In genomic region chr8:70188707-70189106, GRCm38 (mm10) we compare ENCODE assay signal across 25 mouse cellular contexts. TPM values are rescaled to one million over a fixed set of nuclear protein-coding genes. Genes with fewer than 3 reads are reported as not detected.
DNase-seq lines count a peak whose midpoint lies in the region; ATAC-seq and TF ChIP-seq lines count a peak whose summit lies in the region.
"Had no signal": no experiment of that assay in that cellular context is flagged by ENCODE, and none has a peak within 500 bp of the region (broad histone marks: within the 10 kb centered on the region; RNA-seq: fewer than 3 reads in every experiment).

No protein-coding gene starts in this region.

- peak; percentile 54 for DNase-seq in gastrocnemius, adult 2 months
- DNase-seq in gastrocnemius, postnatal 10 days = no peak
- peak; percentile 31 for DNase-seq in liver, postnatal 0 days
- DNase-seq in liver, embryonic 11.5 days (ENCODE audit: low spot score) = no peak
- peak; percentile 93 to 94 for DNase-seq in kidney, postnatal 36 days
- no peak for DNase-seq in layer of hippocampus, adult 2 months (ENCODE audit: low spot score in 2 of 2)
- DNase-seq in layer of hippocampus, adult 8-10 months (ENCODE audit: low spot score in 2 of 2) = no peak
- DNase-seq: cerebellum, adult 11 months; cerebellum, postnatal 14 days; liver, embryonic 13.5 days; midbrain, embryonic 14.5 days; retina, postnatal 1 day; spleen, adult 18-20 months; thymus, postnatal 14 days had no signal

- no peak for ATAC-seq in liver, postnatal 0 days
- no peak for ATAC-seq in liver, embryonic 11.5 days (replicated peaks; ENCODE audit: low FRiP score)
- ATAC-seq in frontal cortex, adult (ENCODE audit: low TSS enrichment) = no peak
- ATAC-seq: inflammation-experienced regulatory T-cells, adult 6 months; lung, postnatal 0 days had no signal

- no peak overlapping the region for H3K27ac ChIP-seq in gastrocnemius, adult 2 months
- no peak overlapping the region for H3K27ac ChIP-seq in liver, postnatal 0 days (ENCODE audit: low read depth)
- H3K27ac ChIP-seq in liver, embryonic 11.5 days (ENCODE audit: low read depth, low read length) = no peak overlapping the region
- no peak overlapping the region for H3K27ac ChIP-seq in layer of hippocampus, adult 2 months
- H3K27ac ChIP-seq: forebrain, embryonic 12.5 days; heart, embryonic 15.5 days; hindbrain, embryonic 12.5 days; liver, embryonic 13.5 days; neural tube, embryonic 15.5 days; stomach, embryonic 15.5 days had no signal

- H3K4me2 ChIP-seq in liver, postnatal 0 days (ENCODE audit: low read depth, low read length) = no peak overlapping the region
- no peak overlapping the region for H3K4me2 ChIP-seq in liver, embryonic 11.5 days
- H3K4me2 ChIP-seq: forebrain, embryonic 12.5 days; heart, embryonic 15.5 days; hindbrain, embryonic 12.5 days; liver, embryonic 13.5 days; neural tube, embryonic 15.5 days; stomach, embryonic 15.5 days had no signal

- intact Hi-C loops in gastrocnemius, adult 2 months (cut with DNase I) = no loop called here

- H3K9ac ChIP-seq in liver, postnatal 0 days (replicated peaks) = no peak overlapping the region
- H3K9ac ChIP-seq in liver, embryonic 11.5 days (ENCODE audit: low read depth, low read length) = no peak overlapping the region
- H3K9ac ChIP-seq: forebrain, embryonic 12.5 days; heart, embryonic 15.5 days; hindbrain, embryonic 12.5 days; liver, embryonic 13.5 days; neural tube, embryonic 15.5 days; stomach, embryonic 15.5 days had no signal

- H3K4me1 ChIP-seq in liver, postnatal 0 days (ENCODE audit: insufficient read depth) = peaks cover 3% of the 10 kb centered on the region; the same call in 1 of the 2 replicates
- H3K4me1 ChIP-seq in liver, embryonic 11.5 days (replicated peaks; ENCODE audit: control insufficient read depth, insufficient read depth, low read length) = peaks cover 13% of the 10 kb centered on the region; the same call in 1 of the 2 replicates
- H3K4me1 ChIP-seq: forebrain, embryonic 12.5 days; heart, embryonic 15.5 days; neural tube, embryonic 15.5 days; stomach, embryonic 15.5 days had no signal

- WGBS in liver, postnatal 0 days (ENCODE audit: insufficient replicate concordance) = 70% methylated on average over 7 of the region's 7 CpGs
- WGBS in liver, embryonic 11.5 days = 62% methylated on average over 7 of the region's 7 CpGs

- H3K9me3 ChIP-seq in liver, postnatal 0 days (ENCODE audit: low read length) = no peaks in the 10 kb centered on the region
- no peaks in the 10 kb centered on the region for H3K9me3 ChIP-seq in liver, embryonic 11.5 days (ENCODE audit: control insufficient read depth, low read length)
- H3K9me3 ChIP-seq: forebrain, embryonic 12.5 days; heart, embryonic 15.5 days; hindbrain, embryonic 12.5 days; liver, embryonic 13.5 days; neural tube, embryonic 15.5 days; stomach, embryonic 15.5 days had no signal

- TF ChIP-seq EP300 in liver, postnatal 0 days (IDR thresholded peaks at IDR 0.05; ENCODE audit: low read depth) = no peak

- no peaks in the 10 kb centered on the region for H3K27me3 ChIP-seq in liver, postnatal 0 days (ENCODE audit: insufficient read depth, low read length)
- H3K27me3 ChIP-seq in liver, embryonic 11.5 days (replicated peaks; ENCODE audit: control insufficient read depth, insufficient read depth, low read length) = no peaks in the 10 kb centered on the region
- H3K27me3 ChIP-seq: forebrain, embryonic 12.5 days; heart, embryonic 15.5 days; hindbrain, embryonic 12.5 days; liver, embryonic 13.5 days; neural tube, embryonic 15.5 days; stomach, embryonic 15.5 days had no signal

- no peak for TF ChIP-seq CTCF in gastrocnemius, adult 2 months (IDR thresholded peaks at IDR 0.05)
- no peak for TF ChIP-seq CTCF in liver, postnatal 0 days (IDR thresholded peaks at IDR 0.05; ENCODE audit: low read depth)
- no peak for TF ChIP-seq CTCF in layer of hippocampus, adult 2 months (conservative IDR thresholded peaks at IDR 0.05)

- peaks cover 43% of the 10 kb centered on the region for H3K36me3 ChIP-seq in liver, postnatal 0 days (replicated peaks; ENCODE audit: insufficient read depth, low read length)
- H3K36me3 ChIP-seq in liver, embryonic 11.5 days (ENCODE audit: control insufficient read depth, insufficient read depth, low read length) = no peaks in the 10 kb centered on the region
- H3K36me3 ChIP-seq: forebrain, embryonic 12.5 days; hindbrain, embryonic 12.5 days had no signal

- no peak overlapping the region for H3K4me3 ChIP-seq in gastrocnemius, adult 2 months
- H3K4me3 ChIP-seq in liver, postnatal 0 days (ENCODE audit: low read depth, low read length) = no peak overlapping the region
- H3K4me3 ChIP-seq in liver, embryonic 11.5 days (ENCODE audit: low read depth, low read length) = no peak overlapping the region
- no peak overlapping the region for H3K4me3 ChIP-seq in layer of hippocampus, adult 2 months
- H3K4me3 ChIP-seq: forebrain, embryonic 12.5 days; heart, embryonic 15.5 days; hindbrain, embryonic 12.5 days; liver, embryonic 13.5 days; myocyte; neural tube, embryonic 15.5 days; stomach, embryonic 15.5 days had no signal

RNA-seq across cellular contexts. Expression of gene Tmem161a, which starts 16.6 kb away (rescaled TPM):
- 10 to 100 TPM; 81.1 to 86.2 TPM for total RNA-seq in gastrocnemius, adult 2 months (2021)
- total RNA-seq in gastrocnemius, postnatal 10 days (2021) = 10 to 100 TPM; 72.8 to 74.7 TPM
- polyA plus RNA-seq in liver, postnatal 0 days (2015; fragmentation: Nextera tagmentation; extraction: Ambion mirVana) = 17.3 and 20.2 TPM in 2 replicates
- 53.1 and 53.4 TPM in 2 replicates for polyA plus RNA-seq in liver, embryonic 11.5 days (2014; fragmentation: Nextera tagmentation; extraction: Ambion mirVana)
- total RNA-seq in layer of hippocampus, adult 2 months (2021) = 10 to 100 TPM; 46.4 to 59.0 TPM
- 10 to 100 TPM; 48.9 to 58.8 (median 53.3) TPM for total RNA-seq in layer of hippocampus, adult 8-10 months (2022)

RNA-seq across cellular contexts. Expression of gene Slc25a42, which starts 23.4 kb away (rescaled TPM):
- 10 to 100 TPM; 27.5 to 33.3 TPM for total RNA-seq in gastrocnemius, adult 2 months (2021)
- total RNA-seq in gastrocnemius, postnatal 10 days (2021) = 10 to 100 TPM; 20.6 to 28.3 TPM
- 18.5 and 19.2 TPM in 2 replicates for polyA plus RNA-seq in liver, postnatal 0 days (2015; fragmentation: Nextera tagmentation; extraction: Ambion mirVana)
- 7.1 and 7.9 TPM in 2 replicates for polyA plus RNA-seq in liver, embryonic 11.5 days (2014; fragmentation: Nextera tagmentation; extraction: Ambion mirVana)
- total RNA-seq in layer of hippocampus, adult 2 months (2021) = 10 to 100 TPM; 43.9 to 44.0 TPM
- total RNA-seq in layer of hippocampus, adult 8-10 months (2022) = 10 to 100 TPM; 32.9 to 55.2 (median 45.8) TPM

RNA-seq across cellular contexts. Expression of gene Sugp2, which starts 45.3 kb away (rescaled TPM):
- total RNA-seq in gastrocnemius, adult 2 months (2021) = 10 to 100 TPM; 41.8 to 50.7 TPM
- 10 to 100 TPM; 43.8 to 49.7 TPM for total RNA-seq in gastrocnemius, postnatal 10 days (2021)
- polyA plus RNA-seq in liver, postnatal 0 days (2015; fragmentation: Nextera tagmentation; extraction: Ambion mirVana) = 7.3 and 8.3 TPM in 2 replicates
- polyA plus RNA-seq in liver, embryonic 11.5 days (2014; fragmentation: Nextera tagmentation; extraction: Ambion mirVana) = 33.0 and 40.8 TPM in 2 replicates
- 100 to 1,000 TPM; 130 to 131 TPM for total RNA-seq in layer of hippocampus, adult 2 months (2021)
- total RNA-seq in layer of hippocampus, adult 8-10 months (2022) = 100 to 1,000 TPM; 113 to 141 (median 123) TPM

RNA-seq across cellular contexts. Expression of gene Armc6, which starts 45.6 kb away (rescaled TPM):
- 1 to 10 TPM; 7.6 to 9.7 TPM for total RNA-seq in gastrocnemius, adult 2 months (2021)
- total RNA-seq in gastrocnemius, postnatal 10 days (2021) = 10 to 100 TPM; 11.9 to 12.9 TPM
- polyA plus RNA-seq in liver, postnatal 0 days (2015; fragmentation: Nextera tagmentation; extraction: Ambion mirVana) = 5.3 and 6.3 TPM in 2 replicates
- 34.8 and 35.0 TPM in 2 replicates for polyA plus RNA-seq in liver, embryonic 11.5 days (2014; fragmentation: Nextera tagmentation; extraction: Ambion mirVana)
- 10 to 100 TPM; 45.6 to 47.1 TPM for total RNA-seq in layer of hippocampus, adult 2 months (2021)
- 10 to 100 TPM; 38.0 to 49.2 (median 40.1) TPM for total RNA-seq in layer of hippocampus, adult 8-10 months (2022)

RNA-seq across cellular contexts. Expression of gene Mef2b, which starts 49.2 kb away (rescaled TPM):
- total RNA-seq in gastrocnemius, adult 2 months (2021) = under 1 TPM; 0.31 to 0.56 TPM
- total RNA-seq in gastrocnemius, postnatal 10 days (2021) = under 1 TPM; 0.35 to 0.45 TPM
- 0.11 TPM in 1 of 2 replicates, not detected in the other for polyA plus RNA-seq in liver, postnatal 0 days (2015; fragmentation: Nextera tagmentation; extraction: Ambion mirVana)
- 0.45 and 0.51 TPM in 2 replicates for polyA plus RNA-seq in liver, embryonic 11.5 days (2014; fragmentation: Nextera tagmentation; extraction: Ambion mirVana)
- total RNA-seq in layer of hippocampus, adult 2 months (2021) = under 1 TPM; 0.37 to 0.41 TPM
- total RNA-seq in layer of hippocampus, adult 8-10 months (2022) = under 1 TPM in 2 of 4 experiments, not detected in 2; 0.82 to 0.96 TPM
- total RNA-seq: layer of hippocampus, postnatal 25 days; megakaryocyte, adult 5-6 weeks had no signal

Comparison
In these comparisons a context has a peak if more than half of its experiments do, and no peak if none do; other contexts are left out.
1. DNase-seq: peak in gastrocnemius, adult 2 months (single experiment), liver, postnatal 0 days (single experiment) and kidney, postnatal 36 days (2 of 2); none in gastrocnemius, postnatal 10 days (single experiment), liver, embryonic 11.5 days (single experiment), layer of hippocampus, adult 2 months (0 of 2) and layer of hippocampus, adult 8-10 months (0 of 2).